In the genomic region with DNA sequence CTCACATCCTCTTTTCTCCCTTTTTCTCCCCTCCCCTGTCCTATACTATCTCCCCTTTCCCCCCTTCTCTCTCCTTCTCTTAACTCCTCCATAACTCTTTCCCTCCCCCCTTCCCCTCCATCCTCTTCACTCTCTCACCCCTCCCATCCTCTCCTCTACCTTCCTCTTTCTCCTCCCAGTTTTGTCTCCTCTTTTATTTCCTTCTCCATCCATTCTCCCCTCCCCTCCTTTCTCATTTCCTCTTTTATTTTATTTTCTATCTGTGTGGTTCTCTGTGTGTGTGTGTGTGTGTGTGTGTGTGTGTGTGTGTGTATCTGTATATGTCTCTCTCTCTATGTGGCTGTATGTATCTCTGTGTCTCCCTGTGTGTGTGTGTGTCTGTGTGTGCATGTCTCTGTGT, we compare ENCODE assay signal across 27 mouse cellular contexts. TPM values are rescaled to one million over a fixed set of nuclear protein-coding genes. Genes with fewer than 3 reads are reported as not detected.
DNase-seq lines count a peak whose midpoint lies in the region; ATAC-seq lines count a peak whose summit lies in the region.
"Had no signal": no experiment of that assay in that cellular context is flagged by ENCODE, and none has a peak within 500 bp of the region (broad histone marks: within the 10 kb centered on the region; RNA-seq: fewer than 3 reads in every experiment).

No protein-coding gene starts in this region.

- no peaks in the 10 kb centered on the region for H3K36me3 ChIP-seq in limb, embryonic 10.5 days
- no peaks in the 10 kb centered on the region for H3K36me3 ChIP-seq in midbrain, embryonic 14.5 days (ENCODE audit: control insufficient read depth, insufficient read depth, low read length)
- H3K36me3 ChIP-seq: embryonic facial prominence, embryonic 13.5 days; embryonic facial prominence, embryonic 15.5 days; forebrain, embryonic 10.5 days; forebrain, embryonic 12.5 days; G1E had no signal

- H3K9me3 ChIP-seq in limb, embryonic 10.5 days (replicated peaks) = no peaks in the 10 kb centered on the region
- H3K9me3 ChIP-seq in midbrain, embryonic 14.5 days (ENCODE audit: control insufficient read depth, low read length) = no peaks in the 10 kb centered on the region
- H3K9me3 ChIP-seq: embryonic facial prominence, embryonic 13.5 days; embryonic facial prominence, embryonic 15.5 days; forebrain, embryonic 10.5 days; forebrain, embryonic 12.5 days had no signal

- ATAC-seq in common myeloid progenitor, adult 5-6 weeks (replicated peaks; ENCODE audit: low read depth, poor library complexity, severe bottlenecking) = peak; percentile 47; the same call in 1 of the 2 replicates
- peak; percentile 68 for ATAC-seq in megakaryocyte progenitor cell, adult 5-6 weeks (replicated peaks; ENCODE audit: poor library complexity)
- no peak for ATAC-seq in midbrain, embryonic 14.5 days (ENCODE audit: low FRiP score, low TSS enrichment)
- ATAC-seq: activated CD4-positive, CD25-positive, alpha-beta regulatory T cell, adult 4 months; CD4-positive, CD25-positive, alpha-beta regulatory T cell, adult 4 months; forebrain, embryonic 14.5 days; forebrain, embryonic 16.5 days; Patski had no signal

- H3K27me3 ChIP-seq in limb, embryonic 10.5 days (ENCODE audit: low read depth, poor library complexity, severe bottlenecking) = no peaks in the 10 kb centered on the region
- no peaks in the 10 kb centered on the region for H3K27me3 ChIP-seq in midbrain, embryonic 14.5 days (ENCODE audit: control insufficient read depth, insufficient read depth, low read length)
- H3K27me3 ChIP-seq: CH12.LX; embryonic facial prominence, embryonic 13.5 days; embryonic facial prominence, embryonic 15.5 days; forebrain, embryonic 12.5 days; Patski had no signal

- no peak overlapping the region for H3K9ac ChIP-seq in midbrain, embryonic 14.5 days (replicated peaks; ENCODE audit: low read length)
- H3K9ac ChIP-seq: embryonic facial prominence, embryonic 13.5 days; embryonic facial prominence, embryonic 15.5 days; forebrain, embryonic 12.5 days had no signal

- H3K4me3 ChIP-seq in limb, embryonic 10.5 days = no peak overlapping the region
- H3K4me3 ChIP-seq in midbrain, embryonic 14.5 days (replicated peaks; ENCODE audit: low read depth, low read length) = no peak overlapping the region
- H3K4me3 ChIP-seq: embryonic facial prominence, embryonic 13.5 days; embryonic facial prominence, embryonic 15.5 days; erythroblast, embryonic 14.5 days; forebrain, embryonic 10.5 days; forebrain, embryonic 12.5 days had no signal

- no peak overlapping the region for H3K4me2 ChIP-seq in midbrain, embryonic 14.5 days (ENCODE audit: low read length)
- H3K4me2 ChIP-seq: embryonic facial prominence, embryonic 13.5 days; embryonic facial prominence, embryonic 15.5 days; forebrain, embryonic 12.5 days had no signal

- 0 out of 2 replicates have a peak overlapping the region, but pooled peaks have one; percentile 17 for H3K27ac ChIP-seq in limb, embryonic 10.5 days
- no peak overlapping the region for H3K27ac ChIP-seq in midbrain, embryonic 14.5 days (replicated peaks; ENCODE audit: low read depth, low read length)
- H3K27ac ChIP-seq: embryonic facial prominence, embryonic 13.5 days; embryonic facial prominence, embryonic 15.5 days; forebrain, embryonic 10.5 days; forebrain, embryonic 12.5 days had no signal

- peaks cover 4% of the 10 kb centered on the region; the same call in 1 of the 2 replicates for H3K4me1 ChIP-seq in limb, embryonic 10.5 days
- H3K4me1 ChIP-seq in midbrain, embryonic 14.5 days (ENCODE audit: control insufficient read depth, insufficient read depth, low read length) = no peaks in the 10 kb centered on the region
- H3K4me1 ChIP-seq: embryonic facial prominence, embryonic 15.5 days had no signal

- no peak for DNase-seq in limb, embryonic 10.5 days (ENCODE audit: low spot score)
- no peak for DNase-seq in midbrain, embryonic 14.5 days
- DNase-seq in cerebellum, postnatal 10 days = no peak
- DNase-seq: adrenal gland, adult 2 months; adrenal gland, postnatal 10 days; adrenal gland, postnatal 25 days; B cell, adult 2 months; cerebellum, adult 11 months; cerebellum, adult 18-20 months; cerebellum, adult 8-10 months; cerebellum, adult 9-11 months; cerebellum, postnatal 25 days; embryo, embryonic 11 days had no signal

RNA-seq across cellular contexts. Expression of a gene that starts 6.6 kb away (rescaled TPM):
- total RNA-seq in common myeloid progenitor, adult 5-6 weeks (2017) = 2.2 and 7.7 TPM in 2 replicates
- polyA plus RNA-seq in limb, embryonic 10.5 days (2016; fragmentation: Nextera tagmentation; extraction: Ambion mirVana) = 15.3 and 23.1 TPM in 2 replicates
- total RNA-seq in megakaryocyte progenitor cell, adult 5-6 weeks (2015) = 2.4 and 3.0 TPM in 2 replicates
- 2.3 and 4.1 TPM in 2 replicates for total RNA-seq in megakaryocyte progenitor cell, adult 5-6 weeks (2017)
- 18.8 and 19.3 TPM in 2 replicates for polyA plus RNA-seq in midbrain, embryonic 14.5 days (2014; fragmentation: Nextera tagmentation; extraction: Ambion mirVana)
- total RNA-seq: CH12.LX, G1E had no signal
- polyA plus RNA-seq: activated CD4-positive, CD25-positive, alpha-beta regulatory T cell, adult 4 months; CD4-positive, CD25-positive, alpha-beta regulatory T cell, adult 4 months; G1E had no signal
